Mouse (Mus musculus) macrophage (primary cell): Measurements from ENCODE around the gene Trmt6. TPM values are rescaled to one million over a fixed set of nuclear protein-coding genes. Genes with fewer than 3 reads are reported as not detected.

ENCODE experiments used
- H3K27ac ChIP-seq: fragments of 350-480 bp; formaldehyde crosslinking; 2 replicates; pipeline ENCODE4 v1.9.0; 2021
- H3K36me3 ChIP-seq: fragments of 350-480 bp; formaldehyde crosslinking; 2 replicates; pipeline ENCODE4 v1.9.0; 2021; ENCODE audit errors: inconsistent target
- H3K4me3 ChIP-seq: fragments of 350-480 bp; formaldehyde crosslinking; 2 replicates; pipeline ENCODE4 v1.9.0; 2021; ENCODE audit errors: inconsistent target
- H3K79me2 ChIP-seq: fragments of 350-480 bp; formaldehyde crosslinking; 2 replicates; pipeline ENCODE4 v1.9.0; 2021; ENCODE audit errors: inconsistent target
- WGBS: methylation state at CpG from one replicate; pipeline ENCODE4 v1.1.7; 2026; ENCODE audit warnings: inconsistent platforms; ENCODE audit not compliant: missing documents; 5-methylcytosine and 5-hydroxymethylcytosine counted together
- polyA plus RNA-seq: library from polyadenylated mRNA; stranded (reverse); fragments of 250-400 nt; gene quantifications from 3 replicates; pipeline ENCODE4 v1.2.4, GENCODE M21; 2018; ENCODE audit warnings: inconsistent platforms
- total RNA-seq, 78 experiments: library from RNA; depleted of rRNA; stranded (reverse); fragments of 250-400 nt; gene quantifications; 1 replicate in 9 of 78; 2 replicates in 24 of 78; 3 replicates in 43 of 78; 4 replicates in 2 of 78; pipeline ENCODE4 v1.2.4; 2018; ENCODE audit warnings: inconsistent platforms in 56 of 78

The Trmt6 gene
- total RNA-seq (2018; cell fraction: chromatin; rRNA removed): 10 to 100 TPM; 24.1 to 93.3 (median 55.8) TPM
- total RNA-seq (2018; cell fraction: cytosol; rRNA removed): 10 to 100 TPM; 14.0 to 22.5 (median 18.8) TPM
- 10 to 100 TPM; 16.7 to 66.2 (median 36.7) TPM for total RNA-seq (2018; cell fraction: nucleus; rRNA removed)
- 17.7 to 28.3 TPM (median 25.2 TPM) in 3 replicates for polyA plus RNA-seq

- Histone ChIP-seq H3K36me3 (peaks cover 19% of the 10 kb centered on the region; the same call in 1 of the 2 replicates), H3K4me3 (peak within 1 kb of the TSS; percentile 97), H3K27ac (peak within 1 kb of the TSS; percentile 27), H3K79me2 (peaks cover 31% of the 10 kb centered on the region)
- under 1% methylated on average over 59 of the region's 59 CpGs for WGBS
These were observed at the start of gene Trmt6, which contains the start of gene Mcm8 for GRCm38 (mm10) chr2:132815608-132816314. Gene Trmt6, minus strand, starts transcription at chr2:132816055. Gene Mcm8, plus strand, starts transcription at chr2:132816141.

- Histone ChIP-seq H3K79me2 (peaks cover 17% of the 10 kb centered on the region), H3K4me3 (no peak overlapping the region), H3K36me3 (peaks cover 26% of the 10 kb centered on the region), H3K27ac (no peak overlapping the region)
- 100% methylated on average over 2 of the region's 2 CpGs for WGBS
These were observed 47.5 kb upstream of the Trmt6 start for GRCm38 (mm10) chr2:132863325-132863724.

- peaks cover 19% of the 10 kb centered on the region for H3K36me3 ChIP-seq
- WGBS: 95% methylated on average over 2 of the region's 2 CpGs
These were observed 45.6 kb upstream of the Trmt6 start for GRCm38 (mm10) chr2:132861456-132861855.

GRCm38 (mm10) chr2:132860435-132860834 is 44.6 kb upstream of the Trmt6 start:
- Histone ChIP-seq H3K27ac (no peak overlapping the region), H3K79me2 (peaks cover 41% of the 10 kb centered on the region), H3K4me3 (no peak overlapping the region), H3K36me3 (peaks cover 10% of the 10 kb centered on the region; the same call in 1 of the 2 replicates)

More at GRCm38 (mm10) chr2:132861456-132861855, 45.6 kb upstream of the Trmt6 start:
- Histone ChIP-seq H3K4me3 (no peak overlapping the region), H3K27ac (no peak overlapping the region), H3K79me2 (peaks cover 36% of the 10 kb centered on the region)

- Histone ChIP-seq H3K79me2 (peaks cover 82% of the 10 kb centered on the region), H3K36me3 (no peaks in the 10 kb centered on the region; the same call in 1 of the 2 replicates), H3K4me3 (no peak overlapping the region), H3K27ac (no peak overlapping the region)
- WGBS: 86% methylated on average over 5 of the region's 5 CpGs
These were observed 40.5 kb upstream of the Trmt6 start for GRCm38 (mm10) chr2:132856333-132856732.

- Histone ChIP-seq H3K36me3 (peaks cover 10% of the 10 kb centered on the region; the same call in 1 of the 2 replicates), H3K27ac (no peak overlapping the region), H3K4me3 (no peak overlapping the region), H3K79me2 (peaks cover 93% of the 10 kb centered on the region)
- WGBS: 100% methylated on average over 1 of the region's 1 CpGs
These were observed 37.2 kb upstream of the Trmt6 start for GRCm38 (mm10) chr2:132853051-132853450.

GRCm38 (mm10) chr2:132849141-132849540 is 33.3 kb upstream of the Trmt6 start:
- no peak overlapping the region for H3K27ac ChIP-seq
- WGBS: 94% methylated on average over 6 of the region's 6 CpGs
- H3K4me3 ChIP-seq: no peak overlapping the region
- H3K36me3 ChIP-seq: peaks cover 10% of the 10 kb centered on the region; the same call in 1 of the 2 replicates
- H3K79me2 ChIP-seq: peaks cover 70% of the 10 kb centered on the region

GRCm38 (mm10) chr2:132848361-132848760 is 32.5 kb upstream of the Trmt6 start:
- Histone ChIP-seq H3K36me3 (peaks cover 10% of the 10 kb centered on the region; the same call in 1 of the 2 replicates), H3K4me3 (no peak overlapping the region), H3K27ac (no peak overlapping the region), H3K79me2 (peaks cover 62% of the 10 kb centered on the region)
- WGBS: 98% methylated on average over 4 of the region's 4 CpGs

- Histone ChIP-seq H3K36me3 (peaks cover 10% of the 10 kb centered on the region; the same call in 1 of the 2 replicates), H3K4me3 (peak overlapping the region; percentile 81), H3K79me2 (peaks cover 54% of the 10 kb centered on the region), H3K27ac (peak overlapping the region; percentile 31; the same call in 1 of the 2 replicates)
- 67% methylated on average over 7 of the region's 7 CpGs for WGBS
These were observed 31.7 kb upstream of the Trmt6 start for GRCm38 (mm10) chr2:132847581-132847980.

GRCm38 (mm10) chr2:132846407-132847358 is 30.8 kb upstream of the Trmt6 start, which contains the start of gene Crls1:
Gene Crls1, plus strand, starts transcription at chr2:132846666.
- Histone ChIP-seq H3K27ac (peak within 1 kb of the TSS; percentile 31), H3K79me2 (peaks cover 45% of the 10 kb centered on the region), H3K4me3 (peak within 1 kb of the TSS; percentile 81), H3K36me3 (peaks cover 10% of the 10 kb centered on the region; the same call in 1 of the 2 replicates)
- under 1% methylated on average over 96 of the region's 96 CpGs for WGBS

GRCm38 (mm10) chr2:132841071-132841470 is 25.2 kb upstream of the Trmt6 start:
- H3K27ac ChIP-seq: no peak overlapping the region
- H3K36me3 ChIP-seq: no peaks in the 10 kb centered on the region
- H3K4me3 ChIP-seq: no peak overlapping the region
- H3K79me2 ChIP-seq: no peaks in the 10 kb centered on the region
- 94% methylated on average over 4 of the region's 4 CpGs for WGBS

- H3K4me3 ChIP-seq: no peak overlapping the region
- whole genome bisulfite sequencing: 100% methylated on average over 2 of the region's 2 CpGs
- H3K27ac ChIP-seq: no peak overlapping the region
- H3K79me2 ChIP-seq: no peaks in the 10 kb centered on the region
- H3K36me3 ChIP-seq: peaks cover 33% of the 10 kb centered on the region
These were observed 12.9 kb downstream of the Trmt6 start for GRCm38 (mm10) chr2:132802976-132803375.

GRCm38 (mm10) chr2:132794204-132794586 is 21.7 kb downstream of the Trmt6 start:
- H3K79me2 ChIP-seq: no peaks in the 10 kb centered on the region
- H3K36me3 ChIP-seq: no peaks in the 10 kb centered on the region
- 93% methylated on average over 7 of the region's 7 CpGs for WGBS
- no peak overlapping the region for H3K27ac ChIP-seq
- H3K4me3 ChIP-seq: no peak overlapping the region

- 73% methylated on average over 19 of the region's 19 CpGs for WGBS
- H3K27ac ChIP-seq: no peak overlapping the region
These were observed 22.2 kb downstream of the Trmt6 start for GRCm38 (mm10) chr2:132793441-132794203.

More at GRCm38 (mm10) chr2:132793441-132794203, 22.2 kb downstream of the Trmt6 start:
- H3K36me3 ChIP-seq: no peaks in the 10 kb centered on the region
- H3K4me3 ChIP-seq: no peak overlapping the region
- no peaks in the 10 kb centered on the region for H3K79me2 ChIP-seq
